Mouse (Mus musculus) MEL (cell line): ENCODE measurements around the gene Frat1.

Experiments
- CHD2 ChIP-seq: IDR thresholded peaks from 2 replicates; pipeline ENCODE4 v1.6.1; 2011; ENCODE audit warnings: low read length, improper control_type of control experiment
- CTCF ChIP-seq, 3 experiments: IDR thresholded peaks in 2 of 3; conservative IDR thresholded peaks in 1 of 3; 2 replicates each; pipeline ENCODE4 v1.5.1; 2011 to 2012; ENCODE audit warnings: low read length in 3 of 3, low read depth in 2 of 3, mild to moderate bottlenecking in 2 of 3, improper control_type of control experiment in 1 of 3, inconsistent platforms in 1 of 3, mixed read lengths in 1 of 3, moderate library complexity in 1 of 3; ENCODE audit not compliant: control insufficient read depth in 1 of 3, insufficient read depth in 1 of 3, poor library complexity in 1 of 3, severe bottlenecking in 1 of 3
- EP300 ChIP-seq, 2 experiments: IDR thresholded peaks; 2 replicates each; pipeline ENCODE4 v1.6.1; 2011; ENCODE audit warnings: improper control_type of control experiment in 2 of 2, low read length in 2 of 2, low read depth in 1 of 2, mild to moderate bottlenecking in 1 of 2
- ETS1 ChIP-seq: IDR thresholded peaks from 2 replicates; pipeline ENCODE4 v1.6.1; 2012; ENCODE audit warnings: low read depth, mild to moderate bottlenecking, inconsistent platforms, low read length, improper control_type of control experiment, moderate library complexity
- MXI1 ChIP-seq: IDR thresholded peaks from 2 replicates; pipeline ENCODE4 v1.6.1; 2011; ENCODE audit warnings: mild to moderate bottlenecking, low read depth, low read length, improper control_type of control experiment
- NRF1 ChIP-seq: IDR thresholded peaks from 2 replicates; pipeline ENCODE4 v1.6.1; 2014; ENCODE audit warnings: low read depth, mild to moderate bottlenecking, inconsistent platforms, low read length, improper control_type of control experiment, moderate library complexity; ENCODE audit not compliant: poor library complexity, insufficient read depth, severe bottlenecking
- POLR2A ChIP-seq, 2 experiments: IDR thresholded peaks; 2 replicates each; pipeline ENCODE4 v1.6.1; 2011 to 2012; ENCODE audit warnings: low read length in 2 of 2, mild to moderate bottlenecking in 2 of 2, control low read depth in 1 of 2, improper control_type of control experiment in 1 of 2, low read depth in 1 of 2, moderate library complexity in 1 of 2; ENCODE audit not compliant: control insufficient read depth in 1 of 2, insufficient read depth in 1 of 2, poor library complexity in 1 of 2
- SIN3A ChIP-seq: IDR thresholded peaks from 2 replicates; pipeline ENCODE4 v1.6.1; 2012; ENCODE audit warnings: low read length, improper control_type of control experiment, inconsistent platforms
- USF1 ChIP-seq: IDR thresholded peaks from 2 replicates; pipeline ENCODE4 v1.6.1; 2014; ENCODE audit warnings: low read depth, mild to moderate bottlenecking, inconsistent platforms, low read length, improper control_type of control experiment, moderate library complexity
- USF2 ChIP-seq, 2 experiments: IDR thresholded peaks; 2 replicates each; pipeline ENCODE4 v1.6.1; 2011 to 2012; ENCODE audit warnings: improper control_type of control experiment in 2 of 2, low read length in 2 of 2, borderline replicate concordance in 1 of 2, inconsistent platforms in 1 of 2, low read depth in 1 of 2, mild to moderate bottlenecking in 1 of 2; ENCODE audit not compliant: insufficient read depth in 1 of 2

DNA sequence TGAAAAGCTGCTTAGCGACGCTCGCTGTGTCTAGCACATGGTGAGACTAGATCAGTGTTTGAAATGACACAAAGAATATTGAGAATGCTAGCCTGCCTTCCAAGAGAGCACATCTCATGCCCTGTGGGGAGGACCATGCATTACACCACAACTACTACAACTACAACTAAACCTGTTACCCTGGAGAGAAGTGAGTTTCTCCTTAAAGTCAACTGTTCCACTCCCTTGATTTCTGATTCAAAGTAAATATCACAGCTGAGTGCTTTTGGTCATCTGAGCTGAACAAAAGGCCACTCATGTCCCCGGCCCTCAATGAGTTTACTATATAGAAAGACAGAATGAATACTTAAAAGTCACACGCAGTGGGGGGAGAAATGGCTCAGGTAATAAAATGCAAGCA lies 19.7 kb upstream of the Frat1 start:
- TF ChIP-seq POLR2A (IDR thresholded peaks at IDR 0.05; ENCODE audit: control insufficient read depth in 1 of 2, insufficient read depth in 1 of 2, low read depth in 1 of 2, low read length in 2 of 2, poor library complexity in 1 of 2) (no peak), USF2 (IDR thresholded peaks at IDR 0.05; ENCODE audit: borderline replicate concordance in 1 of 2, insufficient read depth in 1 of 2, low read depth in 1 of 2, low read length in 2 of 2) (no peak), NRF1 (no peak), CTCF (IDR thresholded peaks at IDR 0.05 in 2 of 3, conservative IDR thresholded peaks at IDR 0.05 in 1 of 3; ENCODE audit: control insufficient read depth in 1 of 3, insufficient read depth in 1 of 3, low read depth in 2 of 3, low read length in 3 of 3, poor library complexity in 1 of 3, severe bottlenecking in 1 of 3) (no peak), ETS1 (no peak), EP300 (IDR thresholded peaks at IDR 0.05; ENCODE audit: low read depth in 1 of 2, low read length in 2 of 2) (no peak), MXI1 (no peak), SIN3A (no peak), USF1 (no peak), CHD2 (no peak)
